23 mouse cellular contexts compared by ENCODE assay signal in genomic region chr7:31069491-31069890, GRCm38 (mm10). TPM values are rescaled to one million over a fixed set of nuclear protein-coding genes. Genes with fewer than 3 reads are reported as not detected.
DNase-seq lines count a peak whose midpoint lies in the region; ATAC-seq and TF ChIP-seq lines count a peak whose summit lies in the region.
"Had no signal": no experiment of that assay in that cellular context is flagged by ENCODE, and none has a peak within 500 bp of the region (broad histone marks: within the 10 kb centered on the region; RNA-seq: fewer than 3 reads in every experiment).

No protein-coding gene starts in this region.

- no peaks in the 10 kb centered on the region for H3K9me3 ChIP-seq in lung, postnatal 0 days (ENCODE audit: low read length)
- H3K9me3 ChIP-seq: embryonic facial prominence, embryonic 15.5 days; forebrain, embryonic 10.5 days; heart, embryonic 12.5 days; hindbrain, embryonic 10.5 days; intestine, embryonic 15.5 days had no signal

- H3K36me3 ChIP-seq in lung, postnatal 0 days (ENCODE audit: insufficient read depth, low read length): no peaks in the 10 kb centered on the region
- H3K36me3 ChIP-seq: embryonic facial prominence, embryonic 15.5 days; forebrain, embryonic 10.5 days; heart, embryonic 12.5 days; hindbrain, embryonic 10.5 days; intestine, embryonic 15.5 days had no signal

- no peak overlapping the region for H3K27ac ChIP-seq in lung, postnatal 0 days (ENCODE audit: low read length)
- H3K27ac ChIP-seq: embryonic facial prominence, embryonic 15.5 days; forebrain, embryonic 10.5 days; gastrocnemius, adult 2 months; hindbrain, embryonic 14.5 days; intestine, embryonic 15.5 days had no signal

- DNase-seq in cerebellum, postnatal 10 days: peak; percentile 66 to 74
- DNase-seq in cerebellum, postnatal 4 days (ENCODE audit: low spot score in 2 of 2): no peak
- DNase-seq in lung, postnatal 10 days: peak; percentile 20
- DNase-seq in lung, postnatal 25 days (ENCODE audit: low spot score): no peak
- peak; percentile 89 for DNase-seq in R1 (ENCODE audit: low read depth, low spot score)
- DNase-seq in cerebellum, postnatal 25 days: peak; percentile 55 to 72
- no peak for DNase-seq in left cerebral cortex, adult 18-20 months (ENCODE audit: low spot score in 2 of 2)
- no peak for DNase-seq in lung, postnatal 0 days (ENCODE audit: low spot score)
- DNase-seq: adrenal gland, postnatal 10 days; embryo, embryonic 11 days; gastrocnemius, adult 2 months; gastrocnemius, postnatal 25 days had no signal

- WGBS in lung, postnatal 0 days: 81% methylated on average over 14 of the region's 14 CpGs

- no peak overlapping the region for H3K4me2 ChIP-seq in lung, postnatal 0 days (replicated peaks; ENCODE audit: low read depth, low read length)
- H3K4me2 ChIP-seq: embryonic facial prominence, embryonic 15.5 days; heart, embryonic 12.5 days; hindbrain, embryonic 14.5 days; intestine, embryonic 15.5 days had no signal

- no peak overlapping the region for H3K9ac ChIP-seq in lung, postnatal 0 days (replicated peaks; ENCODE audit: low read depth)
- H3K9ac ChIP-seq: embryonic facial prominence, embryonic 15.5 days; heart, embryonic 12.5 days; hindbrain, embryonic 14.5 days; intestine, embryonic 15.5 days had no signal

- H3K4me1 ChIP-seq in lung, postnatal 0 days (ENCODE audit: insufficient read depth, low read depth, low read length): no peaks in the 10 kb centered on the region

- no peak for ATAC-seq in lung, postnatal 0 days
- ATAC-seq: forebrain, embryonic 14.5 days; intestine, embryonic 15.5 days; Patski had no signal

- TF ChIP-seq CTCF in lung, postnatal 0 days (IDR thresholded peaks at IDR 0.05): no peak

- TF ChIP-seq EP300 in lung, postnatal 0 days (IDR thresholded peaks at IDR 0.05): no peak

- H3K4me3 ChIP-seq in lung, postnatal 0 days (ENCODE audit: low read depth, low read length): no peak overlapping the region
- H3K4me3 ChIP-seq: embryonic facial prominence, embryonic 15.5 days; erythroblast, embryonic 14.5 days; forebrain, embryonic 10.5 days; gastrocnemius, adult 2 months; heart, embryonic 12.5 days; hindbrain, embryonic 10.5 days; intestine, embryonic 15.5 days had no signal

- H3K27me3 ChIP-seq in lung, postnatal 0 days (replicated peaks; ENCODE audit: insufficient read depth, low read length): no peaks in the 10 kb centered on the region
- H3K27me3 ChIP-seq: embryonic facial prominence, embryonic 15.5 days; intestine, embryonic 15.5 days; Patski had no signal

RNA-seq across cellular contexts. Expression of gene Fxyd3, which starts 7.0 kb away (rescaled TPM):
- 1 to 10 TPM in 1 of 2 experiments, not detected in 1; 1.2 TPM for total RNA-seq in left cerebral cortex, adult 18-20 months (2021)
- 76.1 and 78.1 TPM in 2 replicates for polyA plus RNA-seq in lung, postnatal 0 days (2015; fragmentation: Nextera tagmentation; extraction: Ambion mirVana)
- total RNA-seq: common myeloid progenitor, adult 5-6 weeks; granulocyte monocyte progenitor cell, adult 5-6 weeks had no signal
- polyA plus RNA-seq: erythroblast, embryonic 14.5 days; forebrain, embryonic 14.5 days; Patski had no signal

RNA-seq across cellular contexts. Expression of gene Lgi4, which starts 10.3 kb away (rescaled TPM):
- total RNA-seq in left cerebral cortex, adult 18-20 months (2021): 10 to 100 TPM; 32.9 to 35.9 TPM
- polyA plus RNA-seq in lung, postnatal 0 days (2015; fragmentation: Nextera tagmentation; extraction: Ambion mirVana): 0.20 and 0.27 TPM in 2 replicates
- total RNA-seq: common myeloid progenitor, adult 5-6 weeks; granulocyte monocyte progenitor cell, adult 5-6 weeks had no signal
- polyA plus RNA-seq: erythroblast, embryonic 14.5 days had no signal

RNA-seq across cellular contexts. Expression of gene Fxyd1, which starts 12.5 kb away (rescaled TPM):
- 10 to 100 TPM; 74.1 to 90.2 TPM for total RNA-seq in left cerebral cortex, adult 18-20 months (2021)
- 175 and 211 TPM in 2 replicates for polyA plus RNA-seq in lung, postnatal 0 days (2015; fragmentation: Nextera tagmentation; extraction: Ambion mirVana)
- total RNA-seq: granulocyte monocyte progenitor cell, adult 5-6 weeks had no signal
- polyA plus RNA-seq: Patski had no signal

RNA-seq across cellular contexts. Expression of gene Fxyd7, which starts 18.2 kb away (rescaled TPM):
- 100 to 1,000 TPM; 148 to 187 TPM for total RNA-seq in left cerebral cortex, adult 18-20 months (2021)
- polyA plus RNA-seq in lung, postnatal 0 days (2015; fragmentation: Nextera tagmentation; extraction: Ambion mirVana): 1.2 and 1.8 TPM in 2 replicates
- total RNA-seq: common myeloid progenitor, adult 5-6 weeks; granulocyte monocyte progenitor cell, adult 5-6 weeks had no signal
- polyA plus RNA-seq: erythroblast, embryonic 14.5 days; Patski had no signal

RNA-seq across cellular contexts. Expression of gene Fxyd5, which starts 27.2 kb away (rescaled TPM):
- total RNA-seq in left cerebral cortex, adult 18-20 months (2021): 10 to 100 TPM; 35.5 to 36.7 TPM
- polyA plus RNA-seq in lung, postnatal 0 days (2015; fragmentation: Nextera tagmentation; extraction: Ambion mirVana): 168 and 206 TPM in 2 replicates

Comparison
In these comparisons a context has a peak if more than half of its experiments do, and no peak if none do; other contexts are left out.
1. DNase-seq: peak in cerebellum, postnatal 10 days (2 of 2), lung, postnatal 10 days (single experiment), R1 (single experiment) and cerebellum, postnatal 25 days (2 of 2); none in cerebellum, postnatal 4 days (0 of 2), lung, postnatal 25 days (single experiment), left cerebral cortex, adult 18-20 months (0 of 2) and lung, postnatal 0 days (single experiment).